Mouse (Mus musculus): ENCODE results near the gene Magoh.

The Magoh gene

GRCm38 (mm10) chr4:107889731-107890432 is 10.3 kb downstream of the Magoh start, which contains the start of gene 0610037L13Rik:
TSS of gene 0610037L13Rik (plus strand) at chr4:107889813.
- under 1% methylated on average over 48 of the region's 48 CpGs for WGBS

DNA sequence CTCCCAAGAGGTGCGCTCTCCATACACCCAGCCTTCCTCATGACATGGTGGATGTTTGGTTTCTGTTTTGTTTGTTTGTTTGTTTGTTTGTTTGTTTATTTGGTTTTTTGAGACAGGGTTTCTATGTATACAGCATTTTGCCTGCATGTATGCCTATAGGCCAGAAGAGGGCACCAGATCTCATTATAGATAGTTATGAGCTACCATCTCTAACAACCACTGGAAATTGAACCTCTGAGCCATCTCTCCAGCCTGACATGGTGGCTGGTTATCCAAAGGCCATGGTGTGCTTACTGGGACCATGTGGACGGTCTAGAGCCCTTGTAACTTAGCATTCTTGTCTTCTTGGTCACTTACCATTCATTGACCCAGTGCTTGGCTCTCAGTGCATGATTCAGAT is 13.1 kb downstream of the Magoh start:
- 81% methylated on average over 2 of the region's 2 CpGs for WGBS

GRCm38 (mm10) chr4:107899211-107899927 is 19.8 kb downstream of the Magoh start:
- WGBS = 88% methylated on average over 5 of the region's 5 CpGs

- WGBS = 95% methylated on average over 3 of the region's 3 CpGs
Observed at GRCm38 (mm10) chr4:107900206-107900605, 20.7 kb downstream of the Magoh start.

DNA sequence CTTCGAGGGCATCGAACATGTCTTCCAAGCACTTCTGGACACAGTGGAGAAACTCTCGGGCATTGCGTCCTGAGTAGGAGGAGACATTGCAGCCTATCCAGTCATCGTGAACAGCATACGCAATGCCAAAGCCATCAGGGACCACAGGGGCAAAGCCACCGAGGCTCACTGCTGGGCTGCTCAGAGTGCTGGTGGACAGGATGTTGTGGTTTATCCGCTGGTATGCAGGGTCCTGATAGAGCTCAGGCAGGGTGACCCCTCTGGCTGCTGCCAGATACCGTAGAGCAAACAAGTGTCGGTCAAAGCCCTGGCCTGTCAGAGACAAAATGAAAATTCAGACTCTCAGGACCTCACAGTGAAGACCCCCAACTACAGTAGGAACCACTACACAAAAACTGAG is 24.7 kb downstream of the Magoh start:
- 94% methylated on average over 10 of the region's 10 CpGs for WGBS

- WGBS = 87% methylated on average over 9 of the region's 9 CpGs
Observed at GRCm38 (mm10) chr4:107906561-107906960, 27.0 kb downstream of the Magoh start.

- 92% methylated on average over 4 of the region's 4 CpGs for WGBS
Observed at GRCm38 (mm10) chr4:107910020-107910419, 30.5 kb downstream of the Magoh start.

- 95% methylated on average over 2 of the region's 2 CpGs for WGBS
Observed at GRCm38 (mm10) chr4:107920336-107920735, 40.8 kb downstream of the Magoh start.

GRCm38 (mm10) chr4:107921152-107921695 is 41.7 kb downstream of the Magoh start:
- 65% methylated on average over 8 of the region's 8 CpGs for WGBS

- 58% methylated on average over 4 of the region's 4 CpGs for WGBS
Observed at GRCm38 (mm10) chr4:107921952-107922351, 42.4 kb downstream of the Magoh start.

- WGBS = 4% methylated on average over 38 of the region's 38 CpGs
Observed at GRCm38 (mm10) chr4:107923145-107923802, 43.7 kb downstream of the Magoh start, which contains the start of gene Cpt2. TSS of gene Cpt2 (minus strand) at chr4:107923610.

GRCm38 (mm10) chr4:107923803-107924194 is 44.2 kb downstream of the Magoh start:
- 35% methylated on average over 7 of the region's 7 CpGs for WGBS

- WGBS = 85% methylated on average over 2 of the region's 2 CpGs
Observed at GRCm38 (mm10) chr4:107928269-107928668, 48.7 kb downstream of the Magoh start.

GRCm38 (mm10) chr4:107928726-107929125 is 49.2 kb downstream of the Magoh start:
- 86% methylated on average over 2 of the region's 2 CpGs for WGBS

GRCm38 (mm10) chr4:107931453-107931852 is 51.9 kb downstream of the Magoh start:
- WGBS = 67% methylated on average over 3 of the region's 3 CpGs

GRCm38 (mm10) chr4:107933239-107933638 is 53.7 kb downstream of the Magoh start:
- WGBS = 81% methylated on average over 8 of the region's 8 CpGs

GRCm38 (mm10) chr4:107935254-107935653 is 55.7 kb downstream of the Magoh start:
- WGBS = 78% methylated on average over 3 of the region's 3 CpGs
